Mouse (Mus musculus) stomach, embryonic 14.5 days (tissue): ENCODE measurements at regions not wholly inside any gene's neighbourhood (a gene's known extent, or its start where the extent isn't known, plus 50 kb on each side); places are given as distances from the start of the nearest gene placed in this dataset.

Source experiments
- ATAC-seq: fragments of 200-750 bp; cut with Nextera tagmentation; 2 replicates; pipeline ENCODE4 v1.8.0; 2017; ENCODE audit warnings: low read depth, moderate TSS enrichment; ENCODE audit not compliant: insufficient number of reproducible peaks, insufficient read depth, low FRiP score
- H3K27ac ChIP-seq: fragments of 300-500 bp; sonication (generic); 2 replicates; pipeline ENCODE4 v1.5.1; 2014; ENCODE audit warnings: mild to moderate bottlenecking, low read length, moderate library complexity, mixed read lengths
- H3K27me3 ChIP-seq: fragments of 300-500 bp; sonication (generic); 2 replicates; pipeline ENCODE4 v1.6.1; 2014; ENCODE audit warnings: low read length, control low read depth, mixed read lengths; ENCODE audit not compliant: control insufficient read depth, insufficient read depth
- H3K36me3 ChIP-seq: fragments of 300-500 bp; sonication (generic); 2 replicates; pipeline ENCODE4 v1.6.1; 2014; ENCODE audit warnings: mild to moderate bottlenecking, control low read depth, low read length, moderate library complexity, mixed read lengths; ENCODE audit not compliant: control insufficient read depth, insufficient read depth
- H3K4me1 ChIP-seq: fragments of 300-500 bp; sonication (generic); 2 replicates; pipeline ENCODE4 v1.6.1; 2014; ENCODE audit warnings: low read length, control low read depth, mixed read lengths; ENCODE audit not compliant: control insufficient read depth, insufficient read depth
- H3K4me2 ChIP-seq: fragments of 300-500 bp; sonication (generic); replicated peaks from 2 replicates; pipeline ENCODE4 v1.6.1; 2014; ENCODE audit warnings: low read depth, low read length, control low read depth
- H3K4me3 ChIP-seq: fragments of 300-500 bp; sonication (generic); 2 replicates; pipeline ENCODE4 v1.5.1; 2014; ENCODE audit warnings: low read depth, low read length, control low read depth
- H3K9ac ChIP-seq: fragments of 300-500 bp; sonication (generic); replicated peaks from 2 replicates; pipeline ENCODE4 v1.6.1; 2014; ENCODE audit warnings: low read depth, mild to moderate bottlenecking, control low read depth, low read length, moderate library complexity, mixed read lengths
- H3K9me3 ChIP-seq: fragments of 300-500 bp; sonication (generic); 2 replicates; pipeline ENCODE4 v1.6.1; 2016; ENCODE audit warnings: low read depth, low read length, control low read depth; ENCODE audit not compliant: control insufficient read depth
- WGBS: fragments of 180-500 bp; shearing (Covaris S2); extraction: QIAGEN DNeasy Blood & Tissue Kit; methylation state at CpG from one replicate; pipeline ENCODE4 v1.1.7; 2014; 5-methylcytosine and 5-hydroxymethylcytosine counted together

DNA sequence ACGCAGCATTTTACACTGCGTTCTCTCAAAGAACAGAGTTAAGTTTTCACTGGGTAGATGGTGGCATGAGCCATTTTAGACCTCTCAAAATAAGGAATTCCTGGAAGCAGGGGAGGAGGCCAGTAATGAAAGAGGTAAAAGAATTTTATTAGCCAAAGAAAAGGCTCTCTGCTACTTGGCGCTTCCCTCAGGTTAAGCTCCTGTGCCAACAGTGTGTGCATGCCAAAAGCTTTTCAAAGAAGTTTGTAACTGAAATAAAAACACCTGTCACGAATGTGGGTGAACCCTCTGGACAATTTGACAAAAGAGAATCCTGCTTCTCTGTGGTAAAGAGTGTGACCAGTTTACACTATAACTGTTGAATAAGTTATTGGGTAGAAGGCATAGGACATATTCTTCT, 195.6 kb downstream of the Col12a1 start:
- H3K27ac ChIP-seq: no peak overlapping the region

DNA sequence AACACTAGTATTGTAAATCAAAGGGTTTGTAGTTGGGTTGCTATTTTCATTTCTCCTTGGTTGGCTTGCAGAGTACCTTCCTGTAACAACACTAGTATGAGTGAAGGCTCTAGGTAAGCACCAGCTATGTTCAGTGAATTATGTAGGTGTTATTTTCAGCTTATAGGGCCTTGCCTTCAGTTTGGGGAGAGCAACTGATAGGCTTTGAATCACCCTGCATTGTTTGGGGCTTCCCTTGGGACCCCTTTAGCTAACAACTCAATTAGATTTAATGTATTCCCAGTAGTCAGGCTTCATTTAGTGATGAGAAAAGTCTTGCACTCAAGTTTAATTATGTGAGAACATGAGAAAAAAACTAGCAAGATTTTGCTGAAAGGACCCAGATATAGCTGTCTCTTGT, 193.6 kb downstream of the Col12a1 start:
- ATAC-seq: no peak
- H3K27ac ChIP-seq: no peak overlapping the region
- H3K4me2 ChIP-seq: no peak overlapping the region
- no peak overlapping the region for H3K9ac ChIP-seq
- H3K4me1 ChIP-seq: 0 out of 2 replicates have a peak, but pooled peaks cover 4% of the 10 kb centered on the region
- no peaks in the 10 kb centered on the region for H3K36me3 ChIP-seq
- H3K27me3 ChIP-seq: no peaks in the 10 kb centered on the region
- no peak overlapping the region for H3K4me3 ChIP-seq
- H3K9me3 ChIP-seq: no peaks in the 10 kb centered on the region

More for the DNA sequence above, 195.6 kb downstream of the Col12a1 start:
- H3K4me1 ChIP-seq: 0 out of 2 replicates have a peak, but pooled peaks cover 4% of the 10 kb centered on the region
- no peaks in the 10 kb centered on the region for H3K9me3 ChIP-seq
- H3K4me2 ChIP-seq: no peak overlapping the region
- H3K9ac ChIP-seq: no peak overlapping the region
- no peaks in the 10 kb centered on the region for H3K36me3 ChIP-seq
- ATAC-seq: no peak
- no peak overlapping the region for H3K4me3 ChIP-seq
- 80% methylated on average over 4 of the region's 4 CpGs for WGBS
- H3K27me3 ChIP-seq: no peaks in the 10 kb centered on the region

DNA sequence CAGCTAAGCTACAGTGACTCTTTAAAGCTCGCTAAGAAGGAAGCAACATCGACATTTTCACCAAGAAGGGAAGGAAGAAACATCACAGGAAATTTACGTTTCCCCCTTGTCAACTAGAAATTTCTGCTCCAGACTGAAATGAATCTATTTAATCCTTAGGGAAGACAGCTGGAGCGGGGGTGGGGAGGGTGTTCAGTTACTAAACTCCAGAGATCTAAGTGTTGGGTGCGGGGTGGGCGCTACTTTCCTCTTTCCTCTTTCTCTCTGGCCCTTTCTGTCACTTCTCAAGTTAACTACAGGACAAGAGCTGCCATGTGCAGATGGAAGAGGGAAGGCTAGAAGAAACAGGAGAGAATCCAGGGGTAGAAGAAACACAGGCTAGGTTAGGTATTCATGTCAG, 192.2 kb downstream of the Col12a1 start:
- Histone ChIP-seq H3K27me3 (no peaks in the 10 kb centered on the region), H3K4me2 (no peak overlapping the region), H3K9ac (no peak overlapping the region), H3K4me1 (0 out of 2 replicates have a peak, but pooled peaks cover 4% of the 10 kb centered on the region), H3K36me3 (no peaks in the 10 kb centered on the region), H3K4me3 (no peak overlapping the region), H3K9me3 (no peaks in the 10 kb centered on the region), H3K27ac (no peak overlapping the region)
- WGBS: 36% methylated on average over 6 of the region's 6 CpGs
- ATAC-seq: no peak

DNA sequence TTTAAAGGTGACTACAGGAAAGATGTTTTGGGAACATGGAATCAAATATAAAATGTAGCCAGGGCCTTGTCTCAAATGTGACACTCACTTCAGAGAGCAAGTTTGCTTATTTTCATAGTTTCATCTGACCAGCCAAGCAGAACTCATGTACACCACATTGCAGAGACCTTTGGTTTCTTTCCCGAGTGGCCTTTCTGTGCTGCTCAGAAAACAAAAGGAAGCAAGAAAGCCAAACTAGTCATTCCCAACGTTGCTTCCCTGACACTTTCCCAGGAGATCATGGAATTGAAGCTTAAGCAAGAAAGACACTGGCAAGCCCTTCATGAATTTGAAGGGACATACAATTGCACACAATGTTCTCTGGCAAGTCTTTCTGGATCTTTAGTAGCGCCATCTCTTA, 191.3 kb downstream of the Col12a1 start:
- Histone ChIP-seq H3K27ac (no peak overlapping the region), H3K36me3 (no peaks in the 10 kb centered on the region), H3K4me1 (0 out of 2 replicates have a peak, but pooled peaks cover 4% of the 10 kb centered on the region), H3K9me3 (no peaks in the 10 kb centered on the region), H3K27me3 (no peaks in the 10 kb centered on the region), H3K4me2 (no peak overlapping the region), H3K9ac (no peak overlapping the region), H3K4me3 (no peak overlapping the region)
- WGBS: 82% methylated on average over 3 of the region's 3 CpGs
- ATAC-seq: no peak
